Mouse (Mus musculus): ENCODE data around the gene Zfp655.
"Not testable (repeated sequence)": the region's sequence is repeated elsewhere in the genome, so short reads cannot be mapped to it uniquely, and the experiment has no call there.

Zfp655 gene

GRCm38 (mm10) chr5:145231367-145231871, at the start of gene Zfp655:
TSS of gene Zfp655 (plus strand) at chr5:145231715.
- peak; percentile 97 for DNase-seq (ENCODE audit: low spot score)

- no peak for DNase-seq (ENCODE audit: low spot score)
Measured at GRCm38 (mm10) chr5:145185244-145185643, 46.3 kb upstream of the Zfp655 start.

- DNase-seq (ENCODE audit: low spot score), result no peak
Measured at GRCm38 (mm10) chr5:145189416-145189815, 42.1 kb upstream of the Zfp655 start.

- no peak for DNase-seq (ENCODE audit: low spot score)
Measured at GRCm38 (mm10) chr5:145190373-145190772, 41.1 kb upstream of the Zfp655 start.

GRCm38 (mm10) chr5:145190875-145191798, 40.4 kb upstream of the Zfp655 start:
- DNase-seq (ENCODE audit: low spot score), result peak; percentile 89

GRCm38 (mm10) chr5:145191962-145192361, 39.6 kb upstream of the Zfp655 start, which contains the start of gene Atp5j2:
TSS of gene Atp5j2 (minus strand) at chr5:145192062.
- DNase-seq (ENCODE audit: low spot score), result no peak

GRCm38 (mm10) chr5:145200387-145200786, 31.1 kb upstream of the Zfp655 start:
- no peak for DNase-seq (ENCODE audit: low spot score)

- DNase-seq (ENCODE audit: low spot score), result peak; percentile 57
Measured at GRCm38 (mm10) chr5:145201321-145201991, 30.1 kb upstream of the Zfp655 start, which contains the start of gene Zkscan14. TSS of gene Zkscan14 (minus strand) at chr5:145201868.

GRCm38 (mm10) chr5:145202446-145202845, 29.1 kb upstream of the Zfp655 start:
- DNase-seq (ENCODE audit: low spot score), result no peak

GRCm38 (mm10) chr5:145203936-145204691, 27.4 kb upstream of the Zfp655 start, which contains the start of gene Zkscan5:
TSS of gene Zkscan5 (plus strand) at chr5:145204562.
- DNase-seq (ENCODE audit: low spot score), result peak; percentile 96

- no peak for DNase-seq (ENCODE audit: low spot score)
Measured at GRCm38 (mm10) chr5:145205041-145205440, 26.5 kb upstream of the Zfp655 start.

GRCm38 (mm10) chr5:145207385-145207784, 24.1 kb upstream of the Zfp655 start:
- DNase-seq (ENCODE audit: low spot score), result no peak

- no peak for DNase-seq (ENCODE audit: low spot score)
Measured at GRCm38 (mm10) chr5:145207954-145208353, 23.6 kb upstream of the Zfp655 start.

- DNase-seq (ENCODE audit: low spot score), result not testable (repeated sequence)
Measured at GRCm38 (mm10) chr5:145208391-145208790, 23.1 kb upstream of the Zfp655 start.

- no peak for DNase-seq (ENCODE audit: low spot score)
Measured at GRCm38 (mm10) chr5:145211340-145211739, 20.2 kb upstream of the Zfp655 start.

- no peak for DNase-seq (ENCODE audit: low spot score)
Measured at GRCm38 (mm10) chr5:145212216-145212615, 19.3 kb upstream of the Zfp655 start.

GRCm38 (mm10) chr5:145213505-145213904, 18.0 kb upstream of the Zfp655 start:
- no peak for DNase-seq (ENCODE audit: low spot score)

GRCm38 (mm10) chr5:145214679-145215078, 16.8 kb upstream of the Zfp655 start:
- DNase-seq (ENCODE audit: low spot score), result no peak

- no peak for DNase-seq (ENCODE audit: low spot score)
Measured at GRCm38 (mm10) chr5:145217746-145218145, 13.8 kb upstream of the Zfp655 start.

- no peak for DNase-seq (ENCODE audit: low spot score)
Measured at GRCm38 (mm10) chr5:145218206-145218605, 13.3 kb upstream of the Zfp655 start.

- DNase-seq (ENCODE audit: low spot score), result no peak
Measured at GRCm38 (mm10) chr5:145218671-145219070, 12.8 kb upstream of the Zfp655 start.

- DNase-seq (ENCODE audit: low spot score), result no peak
Measured at GRCm38 (mm10) chr5:145219981-145220380, 11.5 kb upstream of the Zfp655 start.
